Mouse (Mus musculus) adrenal gland, adult 2 months (tissue): ENCODE measurements around the gene Cmc2. TPM values are rescaled to one million over a fixed set of nuclear protein-coding genes. Genes with fewer than 3 reads are reported as not detected.
A peak's percentile ranks its signal among the peaks of the same experiment; 100 is the strongest.

Experiments used
- DNase-seq: peaks from one replicate; pipeline ENCODE4 v3.0.0; 2021
- polyA plus RNA-seq: library from polyadenylated mRNA; depleted of rRNA; stranded (reverse); fragments of >200 nt; gene quantifications from 2 replicates; pipeline ENCODE4 v1.2.3, GENCODE M21; 2012
- total RNA-seq, 2 experiments: library from RNA; stranded (reverse); gene quantifications; 2 replicates each; pipeline ENCODE4 v1.2.3; 2021

Gene Cmc2
- total and polyA plus RNA-seq, 3 experiments, result 6.9 to 72.8 (median 55.5) TPM

DNA sequence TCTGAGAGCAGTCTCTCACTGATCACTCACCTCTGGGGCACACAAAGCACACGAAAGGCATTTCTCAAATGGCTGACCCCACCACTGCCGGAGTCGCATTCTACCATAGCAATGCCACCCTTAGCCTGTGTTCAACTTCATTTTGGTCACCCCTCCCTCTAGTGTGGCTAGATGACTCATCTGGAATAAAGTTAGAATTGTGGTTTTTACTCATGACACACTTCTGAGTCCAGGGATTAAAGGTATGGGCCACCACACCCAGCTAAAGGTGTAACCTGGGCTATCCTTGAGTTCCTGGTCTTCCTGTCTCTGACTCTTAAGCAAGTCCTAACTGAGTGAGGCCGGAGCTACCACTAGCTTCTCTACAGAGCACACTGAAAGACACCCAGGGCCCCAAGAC is 15.4 kb downstream of the Cmc2 start:
- DNase-seq, result no peak

DNA sequence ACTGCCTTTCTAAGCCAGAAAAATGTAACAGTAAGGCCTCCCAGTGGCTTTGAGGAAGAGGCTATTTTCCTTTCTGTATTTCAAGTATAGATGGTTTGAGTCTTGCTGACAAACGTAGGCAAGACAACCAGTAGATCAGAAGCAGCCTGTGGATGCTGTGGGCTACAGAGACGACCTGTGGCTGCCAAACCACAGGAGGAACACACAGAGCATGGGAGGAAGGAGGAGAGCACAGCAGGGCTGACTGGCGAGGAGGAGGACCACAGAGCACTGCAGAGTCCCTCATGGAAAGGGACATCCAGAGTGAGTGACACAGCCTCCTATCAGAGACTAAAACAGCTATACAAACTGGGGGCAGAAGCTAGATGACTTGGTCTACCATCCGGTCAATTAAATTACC is 16.0 kb downstream of the Cmc2 start:
- DNase-seq, result no peak

DNA sequence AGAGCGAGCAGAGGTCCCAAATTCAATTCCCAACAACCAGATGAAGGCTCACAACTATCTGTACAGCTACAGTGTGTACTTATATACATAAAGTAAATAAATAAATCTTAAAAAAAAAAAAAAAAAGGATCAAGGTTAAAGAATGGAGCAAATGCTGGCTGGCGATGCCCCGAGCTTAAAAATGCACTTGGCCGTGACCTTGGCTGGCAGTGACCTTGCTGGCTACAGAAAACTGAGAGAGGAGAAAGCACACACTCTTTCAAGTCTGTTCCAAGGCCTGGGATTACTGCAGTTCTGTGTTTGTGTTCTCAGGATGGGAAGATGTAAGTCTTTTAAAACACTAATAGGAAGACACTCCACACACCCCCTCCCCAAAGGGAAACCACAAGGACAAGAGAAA is 16.5 kb downstream of the Cmc2 start:
- peak; percentile 70 for DNase-seq

DNA sequence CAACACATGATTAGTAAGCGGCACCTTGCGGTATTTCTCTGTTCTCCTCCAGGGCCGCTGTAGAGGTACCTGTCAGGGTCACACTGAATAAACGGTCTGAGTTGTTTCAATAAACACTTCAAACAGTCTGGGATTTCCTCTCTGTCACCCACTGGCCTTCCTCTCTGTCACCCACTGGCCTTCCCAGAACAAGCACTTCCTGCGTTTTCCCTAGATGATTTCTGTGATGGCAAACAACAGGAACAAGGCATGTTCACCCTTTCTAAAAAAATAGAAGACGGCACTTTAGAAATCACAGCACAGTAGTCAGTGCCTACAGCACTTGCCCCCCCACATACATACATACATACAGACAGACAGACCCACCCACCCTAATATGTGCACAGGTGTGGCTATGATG is 25.7 kb downstream of the Cmc2 start:
- DNase-seq, result no peak

DNA sequence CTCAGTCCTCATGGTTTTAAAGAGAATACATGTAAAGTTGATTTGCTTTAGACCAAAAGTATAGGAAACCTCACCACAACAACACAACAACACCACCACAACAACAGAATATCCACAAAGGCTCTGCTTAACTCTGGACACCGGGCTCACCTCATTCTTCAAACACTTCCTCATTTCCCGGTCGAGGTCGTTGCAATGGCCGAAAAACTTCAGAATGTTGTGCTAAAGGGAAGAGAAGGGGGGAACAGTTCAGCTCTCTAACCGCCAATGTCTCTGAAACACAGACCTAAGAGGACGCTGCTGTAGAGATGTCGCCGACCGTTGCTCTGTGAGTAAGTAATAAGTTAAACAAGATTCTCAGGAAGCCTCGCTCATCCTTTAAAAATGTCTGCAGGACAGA is 27.3 kb downstream of the Cmc2 start:
- no peak for DNase-seq

DNA sequence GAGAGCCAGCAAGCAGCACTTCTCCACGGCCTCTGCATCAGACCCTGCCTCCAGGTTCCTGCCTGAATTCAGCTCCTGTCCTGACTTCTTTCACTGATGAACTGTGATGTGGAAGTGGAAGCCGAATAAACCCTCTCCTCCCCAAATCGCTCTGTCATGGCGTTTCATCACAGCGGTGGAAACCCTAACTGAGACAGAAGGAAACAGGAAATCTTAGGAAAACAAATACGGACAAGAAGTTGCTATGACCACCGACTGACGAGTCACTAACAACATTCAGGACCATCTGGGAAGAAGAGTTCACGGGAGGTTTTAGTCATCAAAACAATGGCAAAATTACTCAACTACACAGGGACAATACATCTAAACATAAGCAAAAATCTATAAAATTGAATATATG is 28.6 kb downstream of the Cmc2 start:
- no peak for DNase-seq

DNA sequence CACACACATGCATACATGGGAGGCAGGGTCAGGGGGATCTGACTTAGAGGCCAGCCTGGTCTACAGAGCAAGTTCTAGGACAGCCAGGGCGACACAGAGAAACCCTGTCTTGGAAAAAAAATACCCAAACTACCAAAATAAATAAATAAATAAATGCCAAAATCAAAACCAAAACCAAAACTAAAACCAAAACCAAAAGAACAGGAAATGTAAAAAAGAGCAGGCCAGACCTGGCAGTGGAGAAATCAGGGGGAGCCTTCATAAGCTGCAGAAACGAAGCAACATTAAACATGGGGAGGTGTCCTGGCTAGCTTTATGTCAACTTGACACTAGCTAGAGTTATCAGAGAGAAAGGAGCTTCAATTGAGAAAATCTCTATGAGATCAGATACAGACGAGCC is 29.1 kb downstream of the Cmc2 start:
- no peak for DNase-seq

DNA sequence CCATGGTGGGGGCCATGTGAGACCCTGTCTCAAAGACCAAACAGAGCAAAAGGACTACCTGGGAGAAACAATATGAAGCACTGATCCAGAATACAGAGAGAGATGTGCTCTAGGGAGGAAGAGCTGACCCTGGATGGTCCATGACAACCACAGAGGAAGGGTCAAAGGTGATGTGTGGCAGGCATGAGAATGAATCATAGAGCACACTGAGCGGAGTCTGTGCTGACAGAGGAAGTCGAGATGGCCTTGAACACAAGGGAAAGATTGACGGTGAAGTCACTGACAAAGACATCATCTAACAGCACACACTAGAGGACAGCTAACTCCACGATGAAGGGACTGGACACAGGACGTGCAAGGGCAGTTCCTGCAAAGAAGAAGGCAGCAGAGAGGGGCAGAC is 29.8 kb downstream of the Cmc2 start:
- peak; percentile 47 for DNase-seq

DNA sequence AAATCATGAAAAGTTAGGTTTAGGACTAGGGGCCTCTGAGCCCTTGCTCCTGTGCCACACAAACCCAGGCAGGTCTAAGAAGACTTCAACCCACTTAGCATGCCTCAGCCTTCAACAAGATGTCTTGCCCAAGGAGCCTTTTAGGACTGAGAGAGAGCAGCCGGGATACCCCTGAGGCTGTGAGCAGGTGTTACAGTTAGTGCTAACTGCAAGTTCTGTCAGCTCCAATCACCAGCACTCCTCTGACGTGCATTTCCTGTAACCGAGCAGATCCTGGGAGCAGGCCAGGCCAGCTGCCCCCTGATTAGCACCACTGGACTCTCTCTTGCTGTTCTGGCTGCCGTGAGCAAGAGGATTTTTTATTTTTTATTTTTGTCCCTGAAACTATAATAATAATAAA is 33.4 kb downstream of the Cmc2 start:
- no peak for DNase-seq

DNA sequence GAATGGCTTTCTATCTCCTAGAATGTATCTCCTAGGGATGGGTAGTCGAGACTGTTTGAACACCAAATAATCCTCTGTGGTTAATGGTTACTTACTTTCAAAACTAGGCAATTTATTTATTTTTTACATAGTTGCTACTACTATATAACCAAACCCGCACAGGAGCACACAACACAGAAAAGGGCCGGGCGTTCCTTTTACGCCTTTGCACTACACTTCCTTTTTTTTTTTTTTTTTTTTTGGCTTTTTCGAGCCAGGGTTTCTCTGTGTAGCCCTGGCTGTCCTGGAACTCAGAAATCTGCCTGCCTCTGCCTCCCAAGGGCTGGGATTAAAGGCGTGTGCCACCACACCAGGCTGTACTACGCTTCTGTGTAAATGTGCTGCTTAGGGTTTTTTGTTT is 39.9 kb downstream of the Cmc2 start:
- no peak for DNase-seq

DNA sequence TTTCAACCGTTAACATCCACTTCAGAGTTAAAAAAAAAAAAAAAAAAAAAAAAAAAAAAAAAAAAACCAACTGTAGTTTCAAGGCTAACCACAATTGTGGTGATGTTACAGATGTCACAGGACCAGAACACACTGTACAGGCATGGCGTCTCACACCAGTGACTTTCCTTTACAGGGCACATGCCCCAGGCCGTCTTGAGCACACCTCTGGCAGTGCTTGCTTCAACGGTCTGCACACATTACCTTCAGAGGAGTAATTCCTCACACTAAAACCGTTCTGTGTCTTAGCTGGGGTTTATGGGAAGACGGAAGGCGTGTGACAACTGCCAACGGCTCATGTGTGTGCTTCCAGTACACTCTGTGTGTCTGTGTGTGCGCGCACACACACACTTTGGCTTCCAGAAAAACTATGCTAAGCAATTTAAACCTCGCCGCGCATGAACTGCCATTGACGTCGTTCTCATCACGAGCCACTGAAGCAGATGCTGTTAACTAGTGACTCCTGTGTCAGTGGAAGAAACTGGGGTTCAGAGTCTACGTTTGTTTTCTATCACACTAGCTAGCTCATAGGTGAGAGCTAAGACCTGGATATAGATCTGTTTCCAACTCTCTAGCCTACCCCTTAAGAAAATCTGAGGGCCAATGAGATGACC is 45.3 kb downstream of the Cmc2 start:
- DNase-seq, result no peak

DNA sequence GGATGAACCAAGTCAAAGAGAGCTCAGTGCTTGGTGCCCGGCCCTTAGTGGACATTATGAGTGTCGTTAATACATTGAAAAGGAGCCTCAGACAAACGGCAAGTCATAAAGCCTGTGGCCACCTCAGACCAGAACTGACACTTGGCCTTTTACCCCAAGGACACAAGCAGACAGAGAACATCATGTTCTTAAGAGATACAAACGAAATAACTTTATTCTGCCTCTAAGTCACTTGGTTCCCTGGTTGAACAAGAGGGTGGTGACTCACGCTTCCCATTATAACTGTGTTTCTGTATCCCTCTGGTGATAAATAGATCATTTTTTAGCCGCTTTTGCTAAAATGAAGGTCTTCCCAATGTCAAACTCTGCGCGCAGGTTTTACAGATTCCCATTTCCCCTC is 47.3 kb downstream of the Cmc2 start:
- no peak for DNase-seq

DNA sequence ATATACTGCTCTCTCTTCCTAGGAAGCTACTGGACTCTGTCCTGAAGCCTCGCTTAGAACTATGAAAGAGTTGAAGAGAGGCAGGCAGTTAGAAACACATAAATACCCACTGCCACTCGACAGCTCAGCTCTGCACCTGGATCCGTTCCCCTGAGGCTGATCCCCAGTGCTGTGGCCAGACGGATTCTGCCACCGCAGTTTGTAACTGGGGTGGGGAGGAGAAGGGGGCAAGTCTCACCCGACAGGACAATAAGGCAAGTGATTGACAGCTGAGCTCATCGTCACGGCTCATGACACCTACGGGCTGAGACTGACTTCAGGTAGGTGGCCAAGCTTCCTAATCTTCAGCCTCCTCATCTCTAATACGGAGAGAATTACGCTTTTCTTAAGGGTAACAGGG is 47.7 kb downstream of the Cmc2 start:
- no peak for DNase-seq

DNA sequence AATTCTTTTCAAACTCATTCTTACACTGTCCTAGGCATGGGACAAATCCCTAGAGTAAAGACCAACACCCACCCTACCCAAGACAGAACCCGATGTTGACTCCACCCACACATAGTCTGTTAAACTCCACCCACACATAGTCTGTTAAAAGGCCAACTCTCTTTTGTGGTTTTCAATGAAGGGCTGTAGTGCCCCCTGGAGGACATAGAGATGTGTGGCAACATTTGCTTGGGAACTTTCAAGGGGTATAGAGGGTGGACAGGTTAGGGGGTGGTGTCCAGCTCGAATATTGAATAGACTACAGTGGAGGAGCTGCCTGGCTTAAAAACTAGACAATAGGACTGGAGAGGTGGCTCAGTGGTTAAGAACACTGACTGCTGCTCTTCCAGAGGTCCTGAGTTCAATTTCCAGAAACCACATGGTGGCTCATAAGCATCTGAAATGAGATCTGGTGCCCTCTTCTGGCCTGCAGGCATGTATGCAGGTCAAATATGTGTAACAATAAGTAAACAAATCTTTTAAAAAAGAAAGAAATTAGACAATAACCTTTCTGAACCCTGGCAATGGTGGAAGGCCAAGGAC is 48.4 kb downstream of the Cmc2 start:
- DNase-seq, result no peak

DNA sequence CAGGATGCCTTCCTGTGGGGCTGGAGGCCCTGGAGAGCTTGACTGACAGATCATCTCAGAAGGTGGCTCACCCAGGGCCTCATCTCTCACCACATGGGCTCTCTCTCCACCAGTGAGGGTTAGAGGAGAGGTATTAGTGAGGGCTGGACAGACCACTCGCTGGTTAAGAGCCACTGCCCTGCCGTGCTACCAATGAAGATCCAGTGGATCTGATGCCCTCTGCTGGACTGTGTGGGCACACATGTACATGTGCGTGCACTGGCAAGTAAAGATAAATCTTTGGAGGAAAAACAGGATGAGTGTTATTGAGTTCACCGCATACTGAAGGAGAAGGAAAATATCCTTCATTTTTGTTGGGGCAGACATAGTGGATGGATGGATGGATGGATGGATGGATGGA is 52.6 kb downstream of the Cmc2 start:
- peak; percentile 64 for DNase-seq

DNA sequence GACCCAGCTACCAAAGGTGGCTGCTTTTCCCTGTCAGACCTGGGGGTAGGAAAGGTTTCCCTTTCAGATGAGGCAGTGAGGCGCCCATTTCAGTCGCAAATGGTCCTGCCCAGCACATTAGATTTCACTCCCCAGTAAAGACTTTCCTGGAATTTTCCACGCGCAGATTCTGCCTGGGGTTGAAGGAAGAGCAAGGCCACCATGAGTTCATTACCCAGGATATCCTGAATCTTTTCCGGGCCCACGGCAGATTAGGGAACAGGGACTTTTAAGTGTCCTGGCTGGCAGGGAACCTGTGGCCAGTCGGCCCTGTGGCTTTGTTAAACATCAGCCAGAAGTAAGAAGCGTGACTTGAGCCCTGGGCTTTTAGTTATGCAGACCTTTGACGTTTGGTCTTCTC is 53.9 kb downstream of the Cmc2 start:
- DNase-seq, result peak; percentile 37

DNA sequence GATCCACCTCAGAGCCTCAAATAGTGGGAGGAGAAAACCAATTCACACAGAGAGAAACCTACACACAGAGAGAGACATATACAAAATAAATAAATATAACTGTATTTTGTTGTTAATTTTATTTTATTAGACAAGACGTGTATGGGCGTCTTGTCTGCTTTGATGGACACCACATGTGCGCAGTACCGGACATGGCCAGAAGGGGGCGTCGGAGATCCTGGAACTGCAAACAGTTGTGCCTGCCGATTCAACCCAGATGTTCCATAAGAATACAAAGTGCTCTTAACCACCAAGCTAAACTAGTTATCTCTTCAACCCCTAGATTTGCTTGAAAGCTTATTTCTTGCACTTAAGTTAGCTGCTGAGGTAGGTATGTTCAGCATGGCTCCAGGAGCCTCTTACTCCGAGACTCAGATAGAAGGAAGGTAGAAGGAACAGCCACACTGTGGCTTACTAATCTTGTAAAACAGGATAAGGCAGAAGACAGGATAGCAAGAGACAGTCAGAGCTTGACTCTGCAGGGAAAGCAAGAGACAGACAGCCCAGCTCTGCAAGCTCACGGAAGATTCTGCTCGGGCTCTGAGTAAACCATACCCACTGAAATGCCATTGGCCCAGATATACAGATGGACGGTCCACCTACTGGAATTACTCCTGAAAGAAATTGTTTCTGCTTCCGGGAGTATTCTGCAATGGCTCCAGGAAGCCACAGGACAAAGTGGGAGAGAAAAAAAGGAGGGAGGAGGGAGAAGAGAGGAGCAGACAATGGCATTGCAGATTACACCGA is 54.9 kb downstream of the Cmc2 start:
- peak; percentile 19 for DNase-seq

DNA sequence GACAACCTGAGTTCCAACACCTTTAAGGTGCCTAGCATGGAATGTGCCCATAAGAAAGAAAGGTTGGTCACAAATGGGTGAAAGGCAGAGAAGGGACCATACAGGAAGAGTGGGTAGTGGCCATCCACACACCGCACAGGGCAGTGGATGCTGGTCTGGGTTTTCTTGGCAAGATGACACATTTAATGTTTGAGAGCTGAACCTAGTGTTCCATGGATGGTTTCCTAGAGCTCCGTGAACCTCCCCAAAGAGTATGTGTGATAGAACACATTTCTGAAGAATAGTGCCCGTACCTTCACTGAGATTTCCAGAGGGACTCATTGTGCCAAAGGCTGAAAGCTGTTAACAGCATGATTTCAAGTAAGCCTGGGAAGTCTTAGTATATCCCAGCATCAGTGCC is 56.7 kb downstream of the Cmc2 start:
- DNase-seq, result no peak

DNA sequence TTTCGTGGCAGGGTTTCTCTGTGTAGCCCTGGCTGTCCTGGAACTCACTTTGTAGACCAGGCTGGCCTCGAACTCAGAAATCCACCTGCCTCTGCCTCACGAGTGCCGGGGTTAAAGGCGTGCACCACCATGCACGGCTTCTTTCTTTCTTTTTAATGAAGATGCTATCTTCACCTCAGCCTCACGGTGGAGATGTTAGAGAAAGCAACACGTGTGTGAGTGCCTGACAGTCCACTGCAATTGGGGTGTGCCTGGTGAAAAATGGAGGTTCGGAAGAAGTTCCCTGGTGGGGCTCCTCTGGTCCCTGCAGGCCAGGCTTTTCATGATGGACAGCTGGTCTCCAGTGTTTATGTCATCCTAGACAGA is 57.2 kb downstream of the Cmc2 start:
- no peak for DNase-seq

DNA sequence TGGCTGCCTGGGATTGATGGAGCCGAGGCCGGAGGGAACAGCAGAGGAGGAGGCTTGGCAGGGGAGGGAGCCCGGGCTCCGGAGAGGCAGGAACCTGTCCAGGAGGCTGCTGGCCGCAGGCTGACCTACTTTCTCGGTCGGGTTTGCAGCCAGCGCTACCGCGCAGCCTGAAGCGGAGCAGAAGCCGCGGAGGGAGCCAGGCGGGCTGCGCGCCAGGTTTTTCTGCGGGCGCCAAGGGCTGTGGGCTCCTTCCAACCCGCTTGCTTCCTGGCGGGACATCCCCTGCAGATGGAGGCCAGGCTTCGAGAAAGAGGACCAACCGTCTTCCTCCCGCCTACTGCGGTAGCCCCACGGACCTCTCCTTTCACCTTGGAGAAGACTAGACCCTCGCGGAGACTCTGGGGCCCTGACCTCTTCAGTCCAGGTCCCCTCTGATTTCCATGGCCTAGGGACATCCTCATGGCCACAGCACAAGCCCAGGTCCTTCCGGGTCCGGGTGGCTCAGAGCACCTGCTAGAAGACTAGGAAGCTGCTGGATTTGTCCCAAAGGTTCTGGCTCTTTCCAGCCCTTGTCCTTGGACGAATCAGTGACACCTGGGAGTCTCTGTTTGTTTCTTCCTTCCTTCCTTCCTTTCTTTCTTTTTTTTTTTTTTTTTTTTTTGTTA is 57.8 kb downstream of the Cmc2 start:
- peak; percentile 89 for DNase-seq

DNA sequence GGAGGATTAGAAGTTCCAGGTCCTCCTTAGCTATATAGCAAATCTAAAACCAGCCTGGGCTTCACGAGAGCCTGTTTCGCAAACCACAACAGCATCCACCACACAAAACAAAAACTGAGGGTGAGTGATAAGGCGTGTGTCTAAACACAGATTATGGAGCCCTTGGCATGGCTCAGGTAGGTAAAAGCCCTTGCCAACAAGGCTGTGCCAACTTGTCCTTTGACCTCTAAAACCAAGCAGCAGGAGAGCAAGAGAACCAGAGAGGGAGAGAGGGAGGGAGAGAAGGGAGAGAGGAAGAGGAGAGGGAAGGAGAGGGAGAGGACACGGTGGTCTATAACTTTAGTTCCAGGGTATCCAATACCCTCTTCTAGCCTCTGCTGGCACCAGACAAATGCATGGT is 59.1 kb downstream of the Cmc2 start:
- DNase-seq, result no peak

DNA sequence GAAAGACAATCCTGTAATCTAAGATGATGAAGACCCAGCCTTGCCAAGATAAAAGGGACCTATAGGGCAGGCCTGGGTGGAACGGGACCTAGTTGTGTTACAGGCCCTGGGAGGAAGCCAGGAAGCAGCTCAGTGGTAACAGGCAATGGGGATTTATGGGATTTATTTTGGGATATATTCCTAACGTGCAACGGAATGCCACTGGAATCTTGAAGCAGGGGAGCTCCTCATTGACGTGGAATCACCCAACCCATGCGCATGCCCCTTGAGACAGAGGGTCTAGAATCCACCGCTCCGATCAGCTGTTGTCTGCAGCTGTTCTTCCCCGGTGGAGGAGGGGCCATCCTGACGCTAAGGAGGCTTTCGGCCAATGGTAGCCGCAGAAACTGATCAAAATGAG is 69.2 kb downstream of the Cmc2 start:
- DNase-seq, result no peak

DNA sequence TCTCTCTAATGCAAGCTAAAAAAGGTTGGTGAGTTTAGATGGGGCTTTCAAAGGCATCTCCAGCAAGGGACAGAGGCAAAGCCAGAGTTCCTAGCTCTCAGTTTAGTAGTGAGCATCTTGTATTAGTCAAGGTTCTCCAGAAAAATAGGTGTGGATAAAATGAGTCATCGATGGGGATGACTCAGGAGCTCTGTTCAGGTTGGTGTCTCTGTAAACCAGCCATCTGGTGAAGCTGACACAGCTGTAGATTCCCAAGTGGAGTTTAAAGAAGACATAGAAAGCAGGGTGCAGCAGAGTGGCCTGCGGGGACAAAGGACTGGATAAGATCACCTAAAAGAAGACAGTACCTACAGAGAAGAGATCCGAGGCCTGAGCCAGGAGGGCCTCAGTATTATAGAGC is 73.2 kb downstream of the Cmc2 start:
- no peak for DNase-seq
